Mouse (Mus musculus) G1E-ER4 (cell line): ENCODE results near the gene Crygn. TPM values are rescaled to one million over a fixed set of nuclear protein-coding genes. Genes with fewer than 3 reads are reported as not detected.

ENCODE experiments used
- GATA1 ChIP-seq: IDR thresholded peaks from one replicate; pipeline ENCODE4 v1.8.0; 2012; ENCODE audit warnings: low read length, inconsistent platforms
- polyA plus RNA-seq: library from polyadenylated mRNA; stranded (reverse); fragments of >175 nt; gene quantifications from 2 replicates; pipeline ENCODE4 v1.2.3, GENCODE M21; 2012

The Crygn gene
- not detected in 2 replicates for polyA plus RNA-seq

GRCm38 (mm10) chr5:24757816-24758215 is at the start of gene Crygn:
TSS of gene Crygn (minus strand) at chr5:24758008.
- TF ChIP-seq GATA1 = no peak

- no peak for TF ChIP-seq GATA1
Measured at GRCm38 (mm10) chr5:24805222-24805621, 47.4 kb upstream of the Crygn start.

- no peak for TF ChIP-seq GATA1
Measured at GRCm38 (mm10) chr5:24804661-24805060, 46.9 kb upstream of the Crygn start.

- TF ChIP-seq GATA1 = no peak
Measured at GRCm38 (mm10) chr5:24801841-24802624, 44.2 kb upstream of the Crygn start.

GRCm38 (mm10) chr5:24800416-24800815 is 42.6 kb upstream of the Crygn start:
- TF ChIP-seq GATA1 = no peak

GRCm38 (mm10) chr5:24798639-24799038 is 40.8 kb upstream of the Crygn start:
- TF ChIP-seq GATA1 = no peak

- no peak for TF ChIP-seq GATA1
Measured at GRCm38 (mm10) chr5:24797858-24798257, 40.0 kb upstream of the Crygn start.

GRCm38 (mm10) chr5:24792961-24793360 is 35.2 kb upstream of the Crygn start:
- TF ChIP-seq GATA1 = no peak

- TF ChIP-seq GATA1 = no peak
Measured at GRCm38 (mm10) chr5:24782957-24783356, 25.1 kb upstream of the Crygn start.

GRCm38 (mm10) chr5:24781048-24781447 is 23.2 kb upstream of the Crygn start:
- no peak for TF ChIP-seq GATA1

GRCm38 (mm10) chr5:24779881-24780512 is 22.2 kb upstream of the Crygn start:
- TF ChIP-seq GATA1 = no peak

- TF ChIP-seq GATA1 = no peak
Measured at GRCm38 (mm10) chr5:24779321-24779720, 21.5 kb upstream of the Crygn start.

GRCm38 (mm10) chr5:24778843-24779140 is 21.0 kb upstream of the Crygn start:
- no peak for TF ChIP-seq GATA1

GRCm38 (mm10) chr5:24778082-24778842 is 20.5 kb upstream of the Crygn start:
- no peak for TF ChIP-seq GATA1

- TF ChIP-seq GATA1 = no peak
Measured at GRCm38 (mm10) chr5:24776681-24777080, 18.9 kb upstream of the Crygn start.

- TF ChIP-seq GATA1 = no peak
Measured at GRCm38 (mm10) chr5:24756931-24757330, 877 bp downstream of the Crygn start.

- no peak for TF ChIP-seq GATA1
Measured at GRCm38 (mm10) chr5:24752175-24752498, 5.7 kb downstream of the Crygn start.
